Mouse (Mus musculus) E14TG2a.4 (cell line): ENCODE measurements around the gene Prickle2.

Experiments
- CTCF ChIP-seq: conservative IDR thresholded peaks from 2 replicates; pipeline ENCODE4 v1.5.1; 2014; ENCODE audit warnings: low read length
- NANOG ChIP-seq: IDR thresholded peaks from 2 replicates; pipeline ENCODE4 v1.6.1; 2014; ENCODE audit warnings: borderline replicate concordance, low read length, mixed read lengths
- POU5F1 ChIP-seq: IDR thresholded peaks from 2 replicates; pipeline ENCODE4 v1.6.1; 2014; ENCODE audit warnings: low read length, borderline replicate concordance

GRCm38 (mm10) chr6:92390321-92390720, 315.6 kb downstream of the Prickle2 start:
- TF ChIP-seq CTCF (no peak), NANOG (no peak), POU5F1 (no peak)
